In the genomic region with DNA sequence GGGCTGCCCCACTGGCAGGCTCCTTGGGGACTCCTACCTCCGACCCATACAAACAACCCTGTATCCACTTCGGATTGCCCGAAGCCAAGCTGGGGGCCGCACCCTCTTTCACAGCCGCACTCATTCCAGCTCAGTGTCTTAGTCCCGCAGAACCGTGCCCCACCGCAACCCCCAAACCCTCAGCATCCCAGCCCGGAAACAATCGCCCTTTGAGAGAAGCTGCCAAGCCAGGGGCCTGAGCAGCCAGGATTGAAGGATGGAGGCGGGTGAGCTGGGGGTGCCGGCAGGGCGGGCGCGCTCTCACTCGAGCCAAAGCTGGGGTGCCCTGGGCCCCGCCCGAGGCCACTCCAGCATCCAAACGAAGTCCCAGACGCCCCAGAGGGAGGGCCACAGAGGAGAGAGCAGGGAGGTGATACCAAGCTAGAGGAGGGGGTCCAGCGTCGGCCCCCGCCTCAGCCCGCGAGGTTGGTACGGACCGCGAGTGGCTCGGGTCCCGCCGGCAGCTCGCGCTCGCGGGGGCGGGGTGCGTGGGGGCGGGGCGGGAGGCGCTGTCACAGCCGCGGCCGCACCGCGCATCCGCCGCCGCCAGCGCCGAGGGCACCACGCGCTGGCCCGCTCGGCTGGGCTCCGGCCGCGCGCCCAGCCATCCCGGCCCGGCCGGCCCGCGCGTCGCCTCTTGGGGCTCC, we compare ENCODE assay signal across 8 mouse cellular contexts. TPM values are rescaled to one million over a fixed set of nuclear protein-coding genes. Genes with fewer than 3 reads are reported as not detected.
A peak's percentile ranks its signal among the peaks of the same experiment; 100 is the strongest.
DNase-seq lines count a peak whose midpoint lies in the region; ATAC-seq and TF ChIP-seq lines count a peak whose summit lies in the region.

TSS of gene B3gat1 (plus strand) at position 523 of the 686 bp plus-strand sequence.

- peaks cover 40% of the 10 kb centered on the region for H3K27me3 ChIP-seq in lung, embryonic 14.5 days (ENCODE audit: insufficient read depth, low read length)
- peaks cover 4% of the 10 kb centered on the region; the same call in 1 of the 2 replicates for H3K27me3 ChIP-seq in hindbrain, embryonic 11.5 days (ENCODE audit: control insufficient read depth, insufficient read depth, low read length)
- H3K27me3 ChIP-seq in limb, embryonic 12.5 days, result peaks cover 61% of the 10 kb centered on the region

- H3K9ac ChIP-seq in lung, embryonic 14.5 days, result 0 out of 2 replicates have a peak within 1 kb of the TSS, but pooled peaks have one; percentile 38
- H3K9ac ChIP-seq in hindbrain, embryonic 11.5 days (ENCODE audit: low read depth, low read length), result peak within 1 kb of the TSS; percentile 86
- H3K9ac ChIP-seq in limb, embryonic 12.5 days (replicated peaks), result peak within 1 kb of the TSS; percentile 67

- H3K27ac ChIP-seq in lung, embryonic 14.5 days (ENCODE audit: low read depth), result no peak within 1 kb of the TSS
- H3K27ac ChIP-seq in hindbrain, embryonic 11.5 days (ENCODE audit: low read depth, low read length), result 0 out of 2 replicates have a peak within 1 kb of the TSS, but pooled peaks have one; percentile 27
- no peak within 1 kb of the TSS for H3K27ac ChIP-seq in limb, embryonic 12.5 days

- no peak for TF ChIP-seq CTCF in lung, embryonic 14.5 days (IDR thresholded peaks at IDR 0.05; ENCODE audit: low read depth)

- peak within 1 kb of the TSS; percentile 42 for H3K4me3 ChIP-seq in lung, embryonic 14.5 days (ENCODE audit: low read depth, low read length)
- H3K4me3 ChIP-seq in hindbrain, embryonic 11.5 days (ENCODE audit: low read depth, low read length), result peak within 1 kb of the TSS; percentile 74
- H3K4me3 ChIP-seq in limb, embryonic 12.5 days (replicated peaks), result peak within 1 kb of the TSS; percentile 61

- 2% methylated on average over 48 of the region's 65 CpGs for WGBS in lung, embryonic 14.5 days
- WGBS in hindbrain, embryonic 11.5 days, result 2% methylated on average over 30 of the region's 65 CpGs
- WGBS in limb, embryonic 12.5 days, result 1% methylated on average over 48 of the region's 65 CpGs

- H3K4me1 ChIP-seq in lung, embryonic 14.5 days (ENCODE audit: insufficient read depth), result no peaks in the 10 kb centered on the region
- no peaks in the 10 kb centered on the region for H3K4me1 ChIP-seq in hindbrain, embryonic 11.5 days (replicated peaks; ENCODE audit: control insufficient read depth, insufficient read depth, low read length)
- H3K4me1 ChIP-seq in limb, embryonic 12.5 days (replicated peaks), result peaks cover 12% of the 10 kb centered on the region

- DNase-seq in lung, embryonic 14.5 days, result peak; percentile 52
- no peak for DNase-seq in lung, postnatal 4 days
- peak; percentile 72 for DNase-seq in embryo, embryonic 11 days
- DNase-seq in hindbrain, embryonic 11.5 days (ENCODE audit: low spot score), result peak; percentile 79
- peak; percentile 53 to 57 for DNase-seq in right cerebral cortex, adult 2 months (ENCODE audit: low spot score in 2 of 2)
- no peak for DNase-seq in c-Kit-positive CD71-positive TER-119-positive erythroid progenitor cells, embryonic 14.5 days (ENCODE audit: low spot score)
- DNase-seq in gastrocnemius, postnatal 10 days, result no peak

- no peaks in the 10 kb centered on the region for H3K9me3 ChIP-seq in lung, embryonic 14.5 days (ENCODE audit: low read depth, low read length)
- no peaks in the 10 kb centered on the region for H3K9me3 ChIP-seq in hindbrain, embryonic 11.5 days (ENCODE audit: control insufficient read depth, low read length)
- H3K9me3 ChIP-seq in limb, embryonic 12.5 days, result no peaks in the 10 kb centered on the region

- H3K36me3 ChIP-seq in lung, embryonic 14.5 days (ENCODE audit: insufficient read depth), result no peaks in the 10 kb centered on the region
- no peaks in the 10 kb centered on the region for H3K36me3 ChIP-seq in hindbrain, embryonic 11.5 days (ENCODE audit: control insufficient read depth, insufficient read depth, low read length)
- no peaks in the 10 kb centered on the region for H3K36me3 ChIP-seq in limb, embryonic 12.5 days

- ATAC-seq in lung, embryonic 14.5 days (ENCODE audit: insufficient read depth), result peak; percentile 83
- ATAC-seq in hindbrain, embryonic 11.5 days (ENCODE audit: low FRiP score), result peak; percentile 90
- ATAC-seq in limb, embryonic 12.5 days (ENCODE audit: insufficient number of reproducible peaks, insufficient read depth, low FRiP score, low TSS enrichment, low read depth), result peak; percentile 65

- H3K4me2 ChIP-seq in lung, embryonic 14.5 days, result peak within 1 kb of the TSS; percentile 82
- peak within 1 kb of the TSS; percentile 95 for H3K4me2 ChIP-seq in hindbrain, embryonic 11.5 days (replicated peaks; ENCODE audit: low read depth, low read length)
- H3K4me2 ChIP-seq in limb, embryonic 12.5 days, result peak within 1 kb of the TSS; percentile 97

RNA-seq across cellular contexts. Expression of gene B3gat1, which starts in this region (rescaled TPM):
- polyA plus RNA-seq in lung, embryonic 14.5 days (2014; fragmentation: Nextera tagmentation; extraction: Ambion mirVana), result 0.26 and 0.41 TPM in 2 replicates
- 7.3 and 8.6 TPM in 2 replicates for polyA plus RNA-seq in hindbrain, embryonic 11.5 days (2014; fragmentation: Nextera tagmentation; extraction: Ambion mirVana)
- 0.24 and 0.29 TPM in 2 replicates for polyA plus RNA-seq in limb, embryonic 12.5 days (2016; fragmentation: Nextera tagmentation; extraction: Ambion mirVana)
- 1 to 10 TPM; 6.0 to 7.0 TPM for total RNA-seq in gastrocnemius, postnatal 10 days (2021)

Comparison
In these comparisons a context has a peak if more than half of its experiments do, and no peak if none do; other contexts are left out.
1. Peak in DNase-seq, ATAC-seq, H3K4me3 ChIP-seq, H3K9ac ChIP-seq and H3K4me2 ChIP-seq in lung, embryonic 14.5 days; RNA of the gene not detected or under 1 TPM.
2. Peak in ATAC-seq, H3K4me3 ChIP-seq, H3K9ac ChIP-seq and H3K4me2 ChIP-seq in limb, embryonic 12.5 days; RNA of the gene not detected or under 1 TPM.
3. DNase-seq: peak in embryo, embryonic 11 days (single experiment), hindbrain, embryonic 11.5 days (single experiment) and right cerebral cortex, adult 2 months (2 of 2); none in lung, postnatal 4 days (0 of 2), c-Kit-positive CD71-positive TER-119-positive erythroid progenitor cells, embryonic 14.5 days (single experiment) and gastrocnemius, postnatal 10 days (single experiment).
4. Peak in every context shown above with its lines, with median percentiles within 50 percentile points of each other: ATAC-seq, H3K4me2 ChIP-seq, H3K4me3 ChIP-seq and H3K9ac ChIP-seq.